Mouse (Mus musculus): Measurements from ENCODE around the gene Sema4b. TPM values are rescaled to one million over a fixed set of nuclear protein-coding genes. Genes with fewer than 3 reads are reported as not detected.

The Sema4b gene
- polyA plus RNA-seq, 1 experiment from 2014 or later: 12.4 TPM

DNA sequence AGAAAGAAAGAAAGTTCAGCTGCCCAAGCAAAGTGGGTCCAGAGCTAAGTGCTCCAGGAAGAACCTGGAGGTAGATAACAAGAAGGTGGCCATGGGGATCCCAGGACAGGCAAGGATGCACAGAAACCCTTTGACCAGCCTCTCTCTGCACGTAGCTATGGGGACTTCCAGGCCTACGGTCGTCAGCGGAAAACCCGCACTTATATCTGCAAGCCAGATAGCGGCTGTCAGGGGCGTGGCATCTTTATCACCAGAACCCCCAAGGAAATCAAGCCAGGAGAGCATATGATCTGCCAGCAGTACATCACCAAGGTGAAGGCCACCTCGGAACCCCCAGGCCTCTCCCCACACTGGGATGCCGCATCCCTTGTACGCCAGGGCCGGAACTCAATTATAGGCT, 66.2 kb downstream of the Sema4b start:
- Histone ChIP-seq H3K4me2 (no peak overlapping the region), H3K9me3 (replicated peaks) (no peaks in the 10 kb centered on the region), H3K27ac (no peak overlapping the region), H3K4me3 (no peak overlapping the region), H3K27me3 (peaks cover 8% of the 10 kb centered on the region; the same call in 1 of the 2 replicates), H3K4me1 (replicated peaks) (no peaks in the 10 kb centered on the region), H3K9ac (no peak overlapping the region), H3K36me3 (no peaks in the 10 kb centered on the region)
- WGBS: 66% methylated on average over 11 of the region's 11 CpGs
- ATAC-seq (replicated peaks; ENCODE audit: insufficient number of reproducible peaks, insufficient read depth, low FRiP score, low read depth): no peak

DNA sequence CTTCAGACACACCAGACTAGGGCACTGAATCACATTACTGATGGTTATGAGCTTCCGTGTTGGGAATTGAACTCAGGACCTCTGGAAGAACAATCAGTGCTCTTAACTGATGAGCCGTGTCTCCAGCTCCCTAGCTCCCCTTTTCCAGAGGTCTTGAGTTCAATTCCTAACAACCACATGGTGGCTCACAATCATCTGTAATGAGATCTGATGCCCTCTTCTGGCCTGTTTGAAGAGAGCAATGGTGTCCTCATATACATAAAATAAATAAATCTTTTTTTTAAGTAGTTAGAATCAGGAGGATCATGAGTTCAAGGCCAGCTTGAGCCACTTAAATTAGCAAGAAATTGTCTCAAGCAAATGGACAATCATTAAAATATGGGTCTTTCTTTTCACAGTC, 69.3 kb downstream of the Sema4b start:
- 67% methylated on average over 2 of the region's 2 CpGs for WGBS
- H3K4me3 ChIP-seq: no peak overlapping the region
- H3K4me1 ChIP-seq (replicated peaks): peaks cover 5% of the 10 kb centered on the region; the same call in 1 of the 2 replicates
- H3K36me3 ChIP-seq: no peaks in the 10 kb centered on the region
- ATAC-seq (replicated peaks; ENCODE audit: insufficient number of reproducible peaks, insufficient read depth, low FRiP score, low read depth): no peak
- peaks cover 17% of the 10 kb centered on the region; the same call in 1 of the 2 replicates for H3K27me3 ChIP-seq
- no peak overlapping the region for H3K9ac ChIP-seq
- no peak overlapping the region for H3K27ac ChIP-seq
- no peaks in the 10 kb centered on the region for H3K9me3 ChIP-seq (replicated peaks)
- no peak overlapping the region for H3K4me2 ChIP-seq

DNA sequence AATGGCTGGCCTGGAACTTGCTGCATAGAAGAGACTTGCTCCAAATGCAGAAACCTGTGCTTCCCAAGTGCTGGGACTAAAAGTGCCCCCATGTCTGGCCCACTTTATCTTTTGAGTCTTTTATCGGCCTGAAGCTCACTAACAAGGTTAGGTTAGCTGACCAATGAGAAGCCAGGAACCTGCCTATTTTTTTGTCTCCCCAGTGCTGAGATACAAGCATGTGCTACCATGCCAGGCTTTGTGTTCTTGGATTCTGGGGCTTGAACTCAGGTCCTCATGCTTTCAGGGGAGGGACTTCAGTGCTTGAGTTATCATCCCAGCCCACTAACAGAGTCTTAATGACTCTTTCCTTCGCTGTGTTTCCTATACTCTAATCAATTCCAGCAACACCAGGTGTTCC, 71.1 kb downstream of the Sema4b start:
- ATAC-seq (replicated peaks; ENCODE audit: insufficient number of reproducible peaks, insufficient read depth, low FRiP score, low read depth): no peak
- 64% methylated on average over 2 of the region's 2 CpGs for WGBS
- H3K9me3 ChIP-seq (replicated peaks): no peaks in the 10 kb centered on the region

GRCm38 (mm10) chr7:80260625-80261371, 74.2 kb downstream of the Sema4b start, which contains the start of gene Ngrn:
Gene Ngrn (plus strand): TSS chr7:80261215.
- 24% methylated on average over 40 of the region's 40 CpGs for WGBS
- Histone ChIP-seq H3K9me3 (replicated peaks) (no peaks in the 10 kb centered on the region), H3K27me3 (peaks cover 14% of the 10 kb centered on the region; the same call in 1 of the 2 replicates), H3K27ac (peak within 1 kb of the TSS; percentile 79), H3K9ac (peak within 1 kb of the TSS; percentile 81), H3K36me3 (peaks cover 20% of the 10 kb centered on the region), H3K4me1 (replicated peaks) (peaks cover 13% of the 10 kb centered on the region), H3K4me2 (peak within 1 kb of the TSS; percentile 81), H3K4me3 (peak within 1 kb of the TSS; percentile 83)
- ATAC-seq (replicated peaks; ENCODE audit: insufficient number of reproducible peaks, insufficient read depth, low FRiP score, low read depth): peak; percentile 81

More for the DNA sequence above, 71.1 kb downstream of the Sema4b start:
- no peak overlapping the region for H3K27ac ChIP-seq
- peaks cover 17% of the 10 kb centered on the region; the same call in 1 of the 2 replicates for H3K27me3 ChIP-seq
- no peak overlapping the region for H3K4me2 ChIP-seq
- H3K4me3 ChIP-seq: no peak overlapping the region
- no peak overlapping the region for H3K9ac ChIP-seq
- no peaks in the 10 kb centered on the region for H3K36me3 ChIP-seq
- H3K4me1 ChIP-seq (replicated peaks): peaks cover 13% of the 10 kb centered on the region

- peak overlapping the region; percentile 83 for H3K4me3 ChIP-seq
- peaks cover 25% of the 10 kb centered on the region for H3K36me3 ChIP-seq
- WGBS: 1% methylated on average over 32 of the region's 32 CpGs
- no peaks in the 10 kb centered on the region for H3K9me3 ChIP-seq (replicated peaks)
- H3K4me2 ChIP-seq: peak overlapping the region; percentile 81
- H3K9ac ChIP-seq: peak overlapping the region; percentile 81
- peak overlapping the region; percentile 79 for H3K27ac ChIP-seq
- H3K27me3 ChIP-seq: peaks cover 14% of the 10 kb centered on the region; the same call in 1 of the 2 replicates
- H3K4me1 ChIP-seq (replicated peaks): peaks cover 13% of the 10 kb centered on the region
- ATAC-seq (replicated peaks; ENCODE audit: insufficient number of reproducible peaks, insufficient read depth, low FRiP score, low read depth): peak; percentile 33; the same call in 1 of the 2 replicates
Measured at GRCm38 (mm10) chr7:80261372-80261990, 74.8 kb downstream of the Sema4b start.

DNA sequence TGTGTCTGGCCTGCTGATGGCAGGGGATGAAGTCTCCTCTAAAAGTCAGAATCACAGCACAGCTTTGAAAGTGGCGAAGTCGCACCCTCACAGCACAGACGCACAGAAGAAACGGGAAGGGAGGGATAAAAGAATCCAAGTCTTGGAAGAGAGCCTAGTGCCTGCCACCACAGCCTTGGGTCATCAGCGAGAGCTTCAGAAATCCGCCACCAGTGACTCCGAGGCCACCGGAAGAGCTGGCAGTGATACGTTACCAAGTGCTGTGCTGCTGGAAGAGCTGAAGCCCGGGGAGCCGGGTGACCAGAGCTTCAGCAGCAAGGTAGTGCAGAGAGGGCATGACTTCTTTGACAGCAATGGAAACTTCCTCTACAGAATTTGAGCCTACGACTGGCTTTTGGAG, 78.0 kb downstream of the Sema4b start:
- WGBS: 89% methylated on average over 12 of the region's 12 CpGs
- no peaks in the 10 kb centered on the region for H3K27me3 ChIP-seq
- no peaks in the 10 kb centered on the region for H3K9me3 ChIP-seq (replicated peaks)

DNA sequence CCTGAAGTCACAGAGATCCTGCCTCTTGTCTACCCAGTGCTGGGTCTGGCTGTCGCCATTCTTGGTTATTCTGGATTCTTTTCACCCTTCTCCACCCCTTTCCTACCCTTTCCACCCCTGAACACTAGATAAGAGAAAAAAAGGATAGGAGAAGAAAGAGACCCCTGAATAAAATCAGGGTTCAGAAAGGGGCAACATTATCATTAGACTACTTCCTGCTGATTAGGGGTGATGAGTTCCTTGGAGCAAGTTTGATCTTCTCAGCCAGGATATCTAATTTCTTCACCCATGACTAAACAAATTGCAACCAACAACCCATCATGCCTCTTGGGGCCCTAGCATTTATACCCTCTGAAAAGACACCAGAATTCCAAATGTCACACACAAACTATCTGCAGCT, 81.1 kb downstream of the Sema4b start:
- no peaks in the 10 kb centered on the region for H3K9me3 ChIP-seq (replicated peaks)
- no peak for ATAC-seq (replicated peaks; ENCODE audit: insufficient number of reproducible peaks, insufficient read depth, low FRiP score, low read depth)
- H3K4me1 ChIP-seq (replicated peaks): peaks cover 21% of the 10 kb centered on the region
- no peak overlapping the region for H3K27ac ChIP-seq
- 72% methylated on average over 1 of the region's 1 CpGs for WGBS
- no peak overlapping the region for H3K4me2 ChIP-seq
- H3K27me3 ChIP-seq: no peaks in the 10 kb centered on the region
- no peak overlapping the region for H3K4me3 ChIP-seq
- peaks cover 30% of the 10 kb centered on the region for H3K36me3 ChIP-seq
- H3K9ac ChIP-seq: no peak overlapping the region

More for the DNA sequence above, 78.0 kb downstream of the Sema4b start:
- peaks cover 22% of the 10 kb centered on the region for H3K4me1 ChIP-seq (replicated peaks)
- H3K27ac ChIP-seq: no peak overlapping the region
- no peak overlapping the region for H3K9ac ChIP-seq
- H3K36me3 ChIP-seq: peaks cover 30% of the 10 kb centered on the region
- ATAC-seq (replicated peaks; ENCODE audit: insufficient number of reproducible peaks, insufficient read depth, low FRiP score, low read depth): no peak
- H3K4me2 ChIP-seq: no peak overlapping the region
- no peak overlapping the region for H3K4me3 ChIP-seq

- 5% methylated on average over 21 of the region's 21 CpGs for WGBS
- H3K4me2 ChIP-seq: peak within 1 kb of the TSS; percentile 84
- H3K4me1 ChIP-seq (replicated peaks): peaks cover 21% of the 10 kb centered on the region
- H3K36me3 ChIP-seq: peaks cover 39% of the 10 kb centered on the region
- peak; percentile 85 for ATAC-seq (replicated peaks; ENCODE audit: insufficient number of reproducible peaks, insufficient read depth, low FRiP score, low read depth)
- H3K9ac ChIP-seq: peak within 1 kb of the TSS; percentile 75
- H3K27me3 ChIP-seq: no peaks in the 10 kb centered on the region
- H3K4me3 ChIP-seq: peak within 1 kb of the TSS; percentile 75
- peak within 1 kb of the TSS; percentile 81 for H3K27ac ChIP-seq
- H3K9me3 ChIP-seq (replicated peaks): no peaks in the 10 kb centered on the region
Measured at GRCm38 (mm10) chr7:80268897-80269750, 82.5 kb downstream of the Sema4b start, which contains the start of gene Vps33b. Gene Vps33b (plus strand): TSS chr7:80269649.

- WGBS: under 1% methylated on average over 23 of the region's 23 CpGs
- H3K36me3 ChIP-seq: peaks cover 39% of the 10 kb centered on the region
- peak; percentile 62 for ATAC-seq (replicated peaks; ENCODE audit: insufficient number of reproducible peaks, insufficient read depth, low FRiP score, low read depth)
Measured at GRCm38 (mm10) chr7:80269751-80270255, 83.2 kb downstream of the Sema4b start.

DNA sequence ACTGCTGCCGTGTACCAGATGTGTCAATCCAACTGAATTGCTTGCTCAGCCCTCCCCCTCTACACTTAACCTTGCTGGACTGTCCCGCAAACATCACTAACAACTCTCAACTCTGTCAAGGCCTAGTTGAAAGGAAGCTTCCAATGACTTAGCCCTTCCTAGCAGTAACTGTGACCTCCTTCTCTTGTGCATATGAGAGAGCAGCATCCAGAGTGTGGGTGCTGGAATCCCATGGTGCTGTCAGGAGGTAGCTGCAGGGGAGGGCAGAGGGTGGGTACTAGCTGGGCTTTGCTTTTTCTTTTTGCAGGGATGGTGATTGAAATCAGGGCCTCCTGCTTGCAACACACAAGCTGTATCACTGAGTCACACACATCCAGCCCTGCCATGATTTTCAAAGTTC, 86.8 kb downstream of the Sema4b start:
- no peaks in the 10 kb centered on the region for H3K27me3 ChIP-seq
- H3K4me1 ChIP-seq (replicated peaks): peaks cover 18% of the 10 kb centered on the region
- H3K9ac ChIP-seq: no peak overlapping the region
- WGBS: 85% methylated on average over 2 of the region's 2 CpGs
- H3K27ac ChIP-seq: no peak overlapping the region
- H3K9me3 ChIP-seq (replicated peaks): peaks cover 9% of the 10 kb centered on the region
- H3K36me3 ChIP-seq: peaks cover 53% of the 10 kb centered on the region
- no peak for ATAC-seq (replicated peaks; ENCODE audit: insufficient number of reproducible peaks, insufficient read depth, low FRiP score, low read depth)
- H3K4me3 ChIP-seq: no peak overlapping the region
- H3K4me2 ChIP-seq: no peak overlapping the region

More at GRCm38 (mm10) chr7:80269751-80270255, 83.2 kb downstream of the Sema4b start:
- H3K9ac ChIP-seq: peak overlapping the region; percentile 75
- peaks cover 4% of the 10 kb centered on the region for H3K9me3 ChIP-seq (replicated peaks)
- no peaks in the 10 kb centered on the region for H3K27me3 ChIP-seq
- H3K27ac ChIP-seq: peak overlapping the region; percentile 81
- peak overlapping the region; percentile 84 for H3K4me2 ChIP-seq
- peaks cover 21% of the 10 kb centered on the region for H3K4me1 ChIP-seq (replicated peaks)
- peak overlapping the region; percentile 75 for H3K4me3 ChIP-seq
